Mouse (Mus musculus) erythroblast, embryonic 14.5 days (primary cell): ENCODE results near the gene Krt23.

ENCODE experiments used
- GATA1 ChIP-seq: IDR thresholded peaks from 2 replicates; pipeline ENCODE4 v1.6.1; 2012; ENCODE audit warnings: low read length, inconsistent platforms, mixed read lengths
- TAL1 ChIP-seq: IDR thresholded peaks from 3 replicates; pipeline ENCODE4 v1.6.1; 2012; ENCODE audit warnings: low read length, inconsistent platforms, mixed read lengths

GRCm38 (mm10) chr11:99493574-99493850 lies 575 bp upstream of the Krt23 start:
- no peak for TF ChIP-seq TAL1
- no peak for TF ChIP-seq GATA1
